Mouse (Mus musculus): Measurements from ENCODE around the gene Popdc2.
"Not testable (repeated sequence)": the region's sequence is repeated elsewhere in the genome, so short reads cannot be mapped to it uniquely, and the experiment has no call there.

Popdc2 gene

DNA sequence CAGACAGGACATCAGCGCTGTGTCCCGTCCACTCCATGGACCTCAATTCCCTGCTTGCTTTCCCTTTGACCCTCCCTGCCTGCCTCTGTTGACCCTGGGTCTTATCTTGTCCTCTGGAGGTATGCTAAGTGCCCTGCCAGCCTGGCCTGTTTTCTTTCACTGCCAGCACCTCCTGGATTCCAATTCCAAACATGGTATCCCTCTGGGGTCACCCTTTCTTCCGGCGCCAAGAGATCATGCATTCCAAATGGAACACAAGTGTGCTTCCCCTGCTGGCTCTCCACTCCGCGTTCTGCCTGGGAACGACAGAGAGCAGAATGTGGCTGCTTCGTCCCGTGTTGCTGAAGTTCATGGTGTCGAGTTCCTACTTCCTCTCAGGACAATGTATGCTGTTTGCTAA is at the start of gene Popdc2:
Popdc2 (plus strand) TSS at position 277 of the 400 bp plus-strand sequence.
- DNase-seq: no peak

DNA sequence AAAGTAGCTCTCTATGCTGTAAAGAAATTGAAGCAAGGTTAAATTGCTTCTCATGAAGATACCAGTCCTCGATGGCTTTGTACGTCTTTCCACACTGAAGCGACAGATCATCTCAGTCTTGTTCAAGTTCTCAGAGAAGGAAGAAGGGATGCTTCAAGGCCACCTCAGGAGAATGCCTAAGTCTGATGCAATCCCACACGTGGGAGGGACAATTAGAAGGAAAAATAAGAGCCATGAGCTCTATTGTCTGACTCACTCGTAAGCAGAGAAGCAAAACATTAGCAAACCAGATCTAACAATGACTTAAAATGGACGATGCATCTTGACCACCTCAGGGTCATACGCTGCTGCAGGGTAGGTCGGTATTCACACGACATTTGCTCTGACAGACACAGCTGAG is 43.5 kb upstream of the Popdc2 start:
- no peak for DNase-seq

DNA sequence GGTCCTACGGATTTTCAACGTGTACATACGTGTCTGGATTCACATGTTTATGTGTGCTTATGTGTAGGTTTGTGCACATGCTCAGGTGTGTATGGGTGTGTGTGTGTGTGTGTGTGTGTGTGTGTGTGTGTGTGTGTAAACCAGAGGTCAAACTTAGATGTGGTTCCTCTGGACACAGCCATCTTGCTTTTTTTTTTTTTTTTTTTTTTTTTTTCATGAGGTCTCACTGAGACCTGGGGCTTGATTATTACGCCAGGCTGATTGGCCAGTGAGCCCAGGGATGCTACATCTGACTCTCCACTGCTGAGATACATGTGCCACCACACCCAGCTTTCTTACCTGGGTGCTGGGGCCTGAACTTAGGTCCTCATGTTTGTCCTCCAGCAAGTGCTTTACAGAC is 42.9 kb upstream of the Popdc2 start:
- no peak for DNase-seq

DNA sequence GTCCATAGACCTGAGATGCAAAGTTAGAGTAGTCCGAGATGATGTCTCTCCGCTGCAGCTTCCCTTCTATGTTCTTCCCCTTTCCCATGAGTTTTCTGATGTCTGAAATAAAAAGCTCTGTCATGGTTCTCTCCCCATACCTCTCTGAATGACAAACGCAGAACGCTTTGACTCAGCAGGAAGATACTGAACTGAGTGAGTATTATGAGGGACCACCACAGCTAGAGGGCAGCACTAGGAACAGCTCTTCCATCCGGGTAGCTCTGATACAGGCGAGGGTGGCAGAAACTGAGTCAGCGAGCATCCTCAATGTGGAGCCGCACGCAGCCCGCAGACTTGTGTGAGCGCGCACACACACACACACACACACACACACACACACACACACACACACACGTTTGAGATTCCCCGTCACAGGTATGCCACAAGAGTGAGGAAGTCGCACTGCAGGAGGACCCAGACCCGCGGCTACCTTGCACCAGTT is 40.5 kb upstream of the Popdc2 start:
- DNase-seq: peak; percentile 78

DNA sequence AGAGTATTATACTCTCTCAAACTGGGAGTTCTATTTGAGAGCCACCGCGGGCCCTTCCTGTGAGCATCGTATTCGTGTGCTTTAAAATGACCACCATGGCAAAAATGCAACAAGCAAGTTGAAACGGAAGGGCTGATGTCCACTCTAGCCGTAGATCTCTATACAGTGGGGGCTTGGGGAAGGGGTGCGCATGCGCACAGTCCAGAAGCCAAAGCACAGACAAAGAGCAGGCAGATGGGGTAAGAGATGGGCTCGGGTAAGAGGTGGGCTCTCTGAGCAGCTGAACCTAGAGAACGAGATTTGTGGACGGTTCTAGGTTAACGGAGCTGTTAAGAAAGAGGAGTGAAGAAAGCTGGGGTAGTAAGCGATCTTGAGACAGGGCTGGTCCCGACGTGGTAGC is 37.7 kb upstream of the Popdc2 start:
- no peak for DNase-seq

DNA sequence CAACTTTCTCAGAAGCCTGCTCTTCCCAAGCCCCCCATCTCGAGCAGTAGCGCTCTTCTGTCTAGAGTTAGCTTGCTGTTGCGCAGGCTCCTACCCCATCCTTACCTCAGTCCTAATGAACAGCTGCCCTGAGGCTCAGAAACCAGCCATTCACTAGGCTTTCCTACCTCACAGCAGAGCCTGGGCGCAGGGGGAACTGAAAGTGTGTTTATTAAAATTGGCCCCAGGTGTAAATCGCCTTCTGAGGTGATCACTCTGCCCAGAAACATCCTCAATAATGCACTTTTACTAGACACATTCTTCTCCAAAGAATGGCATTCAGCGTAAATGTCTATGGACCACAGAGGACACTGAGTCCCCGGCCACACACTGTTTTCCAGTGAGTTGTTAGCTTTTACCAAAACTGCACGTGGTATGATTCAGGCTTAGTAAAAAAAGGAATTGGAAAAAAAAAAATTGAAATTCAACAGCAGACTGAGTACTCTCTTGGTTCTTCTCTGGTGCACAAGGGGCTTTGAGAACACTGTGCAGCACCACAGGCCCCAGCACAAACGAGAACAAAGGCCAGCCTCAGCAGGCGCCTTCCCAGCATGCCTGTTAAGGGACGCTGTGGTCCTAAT is 35.1 kb upstream of the Popdc2 start:
- no peak for DNase-seq

DNA sequence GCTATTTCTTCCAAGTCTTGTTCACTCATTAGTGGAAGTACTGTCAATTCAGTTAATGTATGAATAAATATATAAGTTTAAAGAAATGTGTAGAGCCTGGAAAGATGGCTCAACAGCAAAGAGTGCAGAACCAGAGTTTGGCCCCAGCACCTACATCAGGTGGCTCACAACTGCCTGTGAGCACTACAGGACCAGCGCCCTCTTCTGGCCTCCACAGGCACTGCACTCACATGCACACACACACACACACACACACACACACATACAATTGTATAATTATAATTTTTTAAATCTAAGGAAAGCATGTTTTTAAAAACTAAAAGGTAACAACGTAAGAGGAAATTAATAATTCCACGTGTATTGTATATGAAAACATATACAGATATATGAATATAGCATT is 32.7 kb upstream of the Popdc2 start:
- no peak for DNase-seq

DNA sequence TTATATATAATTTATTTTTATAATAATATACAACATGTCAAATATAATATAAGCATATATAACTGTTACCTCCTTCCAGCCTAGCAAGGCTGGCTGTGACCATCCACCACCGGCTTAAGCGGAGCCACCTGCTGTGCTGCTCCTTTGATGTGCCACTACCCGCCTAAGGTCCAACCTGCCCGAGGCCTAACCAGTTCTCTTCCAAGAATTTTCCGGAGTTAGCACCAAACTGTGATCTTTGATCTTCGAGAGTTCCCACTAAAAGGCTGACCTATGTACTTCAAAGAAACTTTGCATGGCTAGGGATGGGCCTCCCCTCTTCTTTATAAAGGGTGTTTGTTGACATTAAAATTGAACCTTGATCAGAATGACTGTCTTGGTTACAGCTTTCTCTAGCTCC is 27.6 kb upstream of the Popdc2 start:
- no peak for DNase-seq

DNA sequence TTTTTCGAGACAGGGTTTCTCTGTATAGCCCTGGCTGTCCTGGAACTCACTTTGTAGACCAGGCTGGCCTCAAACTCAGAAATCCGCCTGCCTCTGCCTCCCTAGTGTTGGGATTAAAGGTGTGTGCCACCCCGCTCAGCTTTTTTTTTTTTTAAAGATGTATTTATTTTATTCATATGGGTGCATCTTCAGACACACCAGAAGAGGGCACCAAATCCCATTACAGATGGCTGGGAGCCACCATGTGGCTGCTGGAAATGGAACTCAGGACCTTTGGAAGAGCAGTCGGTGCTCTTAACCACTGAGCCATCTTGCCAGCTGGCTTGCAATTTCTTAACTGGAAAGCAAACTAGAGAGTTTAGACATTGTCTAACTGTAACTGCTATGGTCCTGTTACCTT is 23.9 kb upstream of the Popdc2 start:
- not testable (repeated sequence) for DNase-seq

DNA sequence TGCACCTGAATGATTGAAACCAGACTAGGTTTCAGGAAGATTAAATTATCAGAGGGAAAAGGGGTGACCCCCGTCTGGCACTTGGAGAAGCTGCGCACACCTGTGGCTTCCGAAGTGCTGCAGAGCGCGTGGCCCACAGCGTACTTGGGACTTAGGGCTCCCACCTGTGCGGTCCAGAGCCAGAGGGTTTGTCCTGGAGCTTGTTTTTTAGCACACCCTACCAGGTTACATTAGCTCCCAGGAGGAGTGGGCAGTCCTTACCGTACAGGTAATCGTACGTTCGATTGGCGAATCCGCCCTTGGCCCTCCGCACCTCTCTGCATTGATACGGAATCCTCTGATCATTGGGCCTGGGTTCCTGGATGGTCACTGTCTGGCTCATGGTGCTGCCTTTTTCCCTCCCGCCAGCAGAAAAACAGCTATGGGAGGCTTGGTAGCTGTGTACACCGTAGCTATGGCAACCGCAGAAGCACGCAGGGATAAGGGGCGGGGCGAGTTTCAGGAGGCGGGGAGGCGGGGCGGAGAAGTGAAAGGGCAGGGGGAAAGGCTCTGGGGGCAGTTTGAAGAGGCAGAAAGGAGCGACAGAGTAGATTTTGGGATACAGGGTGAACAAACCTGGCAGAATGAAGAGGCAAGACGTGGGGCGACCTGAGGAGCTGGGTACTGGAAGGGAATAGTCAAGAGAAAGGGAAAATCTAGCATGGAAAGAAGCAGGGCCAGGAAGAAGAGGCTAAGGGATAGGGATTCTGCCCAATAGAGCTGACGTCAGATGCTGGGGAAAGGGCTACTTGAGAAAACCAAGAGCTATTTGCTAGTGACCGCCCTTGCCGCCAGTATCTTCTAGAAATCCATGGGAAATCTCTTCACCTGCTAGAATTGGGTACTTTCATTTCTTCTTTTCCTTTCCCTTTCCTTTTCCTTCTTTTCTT is 20.3 kb upstream of the Popdc2 start, which contains the start of gene Maats1:
Maats1 (minus strand) TSS at position 748 of the 929 bp plus-strand sequence.
- peak; percentile 93 for DNase-seq

DNA sequence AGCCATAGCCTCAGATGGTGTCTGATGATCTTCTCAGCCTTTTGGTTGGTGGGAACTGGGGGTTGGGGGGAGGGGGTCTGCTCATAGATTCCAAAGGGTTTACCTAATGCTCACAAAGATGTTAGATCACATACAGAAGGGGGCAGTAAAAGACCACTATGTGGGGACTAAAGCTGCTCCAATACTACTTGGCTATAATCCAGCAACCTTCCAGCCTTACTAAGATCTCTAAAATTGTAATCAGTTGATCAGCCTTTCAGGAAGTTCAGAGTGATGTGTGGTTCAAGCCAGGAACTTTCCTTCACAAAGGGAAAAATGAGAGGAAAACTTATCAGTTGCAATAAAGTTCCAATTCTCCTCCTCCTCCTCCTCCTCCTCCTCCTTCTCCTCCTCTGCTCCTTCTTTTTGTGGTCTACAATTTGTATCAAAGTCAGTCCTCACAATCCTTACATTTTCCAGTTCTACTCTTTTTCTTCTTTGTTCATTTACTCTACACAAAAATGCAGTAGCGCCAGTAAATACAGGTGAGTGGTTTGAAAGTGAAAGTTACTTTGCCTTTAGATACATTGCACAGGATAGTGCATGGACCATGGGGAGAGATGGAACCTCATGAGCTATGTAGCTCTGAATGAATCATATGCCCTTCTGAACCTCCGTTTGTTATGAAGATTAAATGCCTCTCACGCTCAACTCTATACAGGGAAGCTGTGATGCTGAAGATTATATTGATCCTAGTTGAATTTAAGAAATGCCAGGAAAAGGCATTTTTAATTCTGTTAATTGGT is 16.9 kb upstream of the Popdc2 start:
- peak; percentile 81 for DNase-seq

DNA sequence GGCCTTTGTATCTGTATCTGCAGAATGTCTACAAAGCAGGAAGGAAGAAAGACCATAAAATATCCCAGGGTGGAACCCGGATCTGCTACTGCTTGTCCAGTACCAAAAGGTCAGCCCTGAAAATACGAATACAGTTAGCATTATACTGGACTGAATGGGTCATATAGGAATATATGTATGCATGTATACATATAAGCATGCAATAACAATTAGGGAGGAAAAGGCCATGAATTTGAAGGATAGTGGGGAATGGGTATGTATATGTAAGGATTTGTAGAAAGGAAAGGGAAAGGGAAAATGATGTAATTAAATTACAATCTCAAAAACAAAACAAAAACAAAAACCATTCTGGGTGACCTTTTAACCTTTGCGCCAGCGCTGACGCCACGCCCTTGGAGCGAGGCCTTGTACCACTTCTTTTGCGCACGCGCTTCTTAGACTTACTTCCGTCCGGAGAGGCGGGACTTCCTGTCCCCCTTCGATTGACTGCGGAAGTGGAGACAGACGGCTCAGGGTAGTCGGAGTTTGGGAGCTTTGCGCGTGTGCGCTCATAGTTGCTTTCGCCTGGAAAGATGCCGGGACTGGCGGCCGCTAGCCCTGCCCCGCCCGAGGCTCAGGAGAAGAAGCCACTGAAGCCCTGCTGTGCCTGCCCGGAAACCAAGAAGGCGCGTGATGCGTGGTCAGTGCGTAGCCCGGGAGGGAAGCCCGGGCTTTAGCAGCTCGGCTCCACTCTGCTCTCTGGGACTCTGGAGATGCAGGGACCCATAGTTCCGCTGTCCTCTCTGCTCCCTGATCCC is 15.3 kb upstream of the Popdc2 start, which contains the start of the genes Cox17 and Gm21987:
Cox17 (plus strand) TSS at position 463 of the 797 bp plus-strand sequence.
Gm21987 (plus strand) TSS at position 512 of the 797 bp plus-strand sequence.
- DNase-seq: peak; percentile 97

DNA sequence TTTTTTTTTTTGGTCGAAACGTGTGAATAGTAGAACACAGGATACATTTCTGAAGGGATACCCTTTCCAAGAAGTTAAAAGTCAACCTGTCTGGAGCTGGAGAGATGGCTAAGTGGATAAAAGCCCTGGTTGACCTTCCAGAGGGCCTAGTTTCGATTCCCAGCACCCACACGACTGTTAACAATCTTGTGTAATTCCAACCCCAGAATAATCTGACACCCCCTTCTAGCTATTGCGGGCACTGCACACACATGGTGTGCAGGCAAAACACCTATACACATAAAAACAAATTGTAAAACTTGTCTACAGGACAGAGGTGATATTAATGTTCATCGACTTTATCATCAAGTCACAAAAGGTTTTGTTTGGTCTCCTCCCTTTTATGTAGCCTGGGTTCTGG is 14.4 kb upstream of the Popdc2 start:
- DNase-seq: no peak

DNA sequence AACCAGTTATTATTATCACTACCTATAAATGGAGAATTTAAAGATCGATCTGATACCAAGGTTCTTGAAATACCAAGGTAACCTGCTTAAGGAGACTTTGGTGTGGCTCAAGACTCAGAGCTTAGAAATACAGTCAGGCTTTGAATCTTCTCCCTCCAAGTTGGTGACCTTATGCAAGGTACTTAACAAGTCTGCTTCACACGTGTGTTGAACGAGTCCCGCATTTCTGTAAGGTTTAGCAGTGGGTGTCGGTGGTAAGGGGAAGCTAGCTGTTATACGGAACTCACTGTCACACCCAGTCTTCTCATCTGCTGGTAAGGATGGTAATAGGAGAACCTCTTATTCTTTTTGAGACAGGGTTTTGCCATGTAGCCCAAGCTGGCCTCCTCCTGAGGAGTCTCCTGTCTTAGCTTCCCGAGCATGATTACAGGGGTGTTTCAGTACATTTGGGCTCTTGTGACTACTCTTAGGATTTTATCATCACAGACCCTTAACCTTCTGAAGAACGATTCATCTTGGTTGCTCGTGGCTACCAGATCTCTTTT is 13.7 kb upstream of the Popdc2 start:
- no peak for DNase-seq

DNA sequence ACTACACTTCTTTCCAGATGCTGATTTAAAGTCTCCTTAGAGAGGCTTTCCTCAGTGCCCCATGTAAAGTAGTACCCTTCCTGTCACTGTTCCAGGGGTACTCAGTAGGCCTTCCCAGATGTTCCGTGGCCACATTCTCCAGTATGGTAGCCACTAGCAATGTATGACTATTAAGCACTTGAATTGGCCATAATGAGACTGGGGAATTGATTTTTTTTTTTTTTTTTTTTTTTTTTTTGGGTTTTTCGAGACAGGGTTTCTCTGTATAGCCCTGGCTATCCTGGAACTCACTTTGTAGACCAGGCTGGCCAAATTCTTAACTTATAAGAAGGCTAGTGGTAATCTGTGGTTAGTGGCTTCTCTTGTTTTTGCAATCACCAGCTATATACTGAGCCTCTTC is 12.1 kb upstream of the Popdc2 start:
- no peak for DNase-seq

DNA sequence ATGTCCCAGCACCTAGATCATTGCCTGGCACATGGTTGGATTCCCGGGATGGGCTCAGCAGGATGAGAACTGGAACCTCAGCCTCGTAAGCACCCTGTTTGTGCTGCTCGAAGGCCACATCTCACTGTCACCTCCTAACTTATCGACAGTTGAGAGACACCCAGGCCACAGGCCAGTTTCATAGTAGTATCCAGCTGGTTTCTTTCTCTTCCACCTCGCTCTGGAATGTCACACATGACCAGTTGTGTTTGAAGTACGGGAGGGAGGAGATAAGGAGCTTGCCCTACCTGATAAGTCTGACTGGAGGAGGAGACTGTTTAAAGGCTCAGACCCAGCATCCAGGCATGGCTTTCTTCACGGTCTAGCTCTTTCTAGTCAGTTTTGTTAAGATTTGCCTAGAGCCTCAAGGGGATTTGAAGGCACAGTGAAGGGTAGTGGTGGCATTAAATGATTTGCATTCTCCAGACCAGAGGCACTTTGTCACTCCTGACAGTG is 11.6 kb upstream of the Popdc2 start:
- DNase-seq: no peak

DNA sequence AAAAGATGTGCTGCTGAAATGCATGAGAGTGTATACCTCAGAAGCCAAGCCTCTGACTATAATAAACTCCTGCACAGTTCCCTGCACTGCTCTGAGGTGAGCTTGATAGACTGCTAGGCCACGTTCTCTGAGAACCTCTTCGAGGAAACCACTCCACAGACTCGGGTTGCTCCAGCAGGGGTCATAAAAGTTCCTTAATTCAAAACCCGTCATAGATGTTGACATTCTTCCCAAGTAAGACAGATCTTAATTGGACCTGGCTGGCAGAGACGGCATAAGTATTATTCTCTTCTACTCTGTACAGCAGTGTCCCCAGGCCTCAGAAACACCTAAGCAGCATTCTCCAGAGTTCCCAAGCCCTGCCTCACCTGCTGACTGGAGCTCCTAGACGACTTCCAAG is 11.1 kb upstream of the Popdc2 start:
- DNase-seq: no peak

DNA sequence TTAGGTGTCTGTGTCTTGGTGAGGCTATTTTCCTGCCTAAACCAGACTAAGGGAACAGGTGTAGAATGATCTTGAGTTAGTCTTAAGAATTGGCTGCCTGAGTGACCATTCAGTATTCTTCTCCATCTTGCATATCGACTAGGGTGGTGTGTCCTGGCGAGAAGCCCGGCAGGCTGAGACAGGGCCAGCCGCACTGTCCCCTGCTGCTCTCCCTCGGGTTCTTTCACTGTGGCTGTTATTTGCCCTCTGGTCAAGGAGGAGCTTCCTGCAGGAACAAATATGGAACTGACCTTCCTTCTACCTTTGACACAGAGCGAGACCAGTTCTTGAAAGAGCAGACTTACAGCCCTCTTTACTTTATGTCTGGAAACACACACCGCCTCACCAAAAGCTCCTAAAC is 10.0 kb upstream of the Popdc2 start:
- DNase-seq: no peak

DNA sequence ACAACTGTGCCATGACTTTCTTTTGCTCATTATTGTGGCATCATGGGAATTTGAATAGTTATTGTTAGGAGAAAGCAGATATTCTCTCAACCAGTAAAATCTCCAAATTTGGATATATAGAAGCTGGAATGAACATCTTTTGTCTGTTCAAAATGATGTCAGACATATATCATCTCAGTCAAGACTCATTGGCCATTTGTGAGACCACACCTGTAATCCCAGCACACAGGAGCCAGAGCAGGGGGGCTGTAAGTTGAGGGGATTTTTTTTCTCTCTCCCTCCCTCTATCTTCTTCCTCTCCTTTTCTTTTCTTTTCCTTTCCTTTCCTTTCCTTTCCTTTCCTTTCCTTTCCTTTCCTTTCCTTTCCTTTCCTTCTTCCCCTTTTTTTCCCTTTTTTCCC is 9.2 kb upstream of the Popdc2 start:
- no peak for DNase-seq

DNA sequence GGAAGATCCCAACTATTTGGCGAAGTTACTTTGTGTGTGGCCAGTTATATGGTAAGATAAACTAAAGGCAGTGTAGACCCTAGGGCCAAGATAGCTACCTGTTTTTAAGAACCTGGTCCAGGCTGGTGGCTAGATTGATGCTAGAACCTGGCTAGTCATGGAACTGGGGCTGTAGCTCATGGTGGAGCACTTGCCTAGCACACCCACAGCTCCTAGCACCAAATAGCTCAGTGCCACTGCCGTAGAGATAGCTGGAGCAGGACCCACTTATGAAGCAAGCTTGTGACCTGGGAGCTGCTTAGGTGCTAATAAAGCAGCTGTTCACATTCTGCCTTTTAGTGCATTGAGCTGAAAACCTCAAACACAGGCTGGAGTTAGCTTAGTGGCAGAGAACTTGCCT is 8.4 kb upstream of the Popdc2 start:
- no peak for DNase-seq

DNA sequence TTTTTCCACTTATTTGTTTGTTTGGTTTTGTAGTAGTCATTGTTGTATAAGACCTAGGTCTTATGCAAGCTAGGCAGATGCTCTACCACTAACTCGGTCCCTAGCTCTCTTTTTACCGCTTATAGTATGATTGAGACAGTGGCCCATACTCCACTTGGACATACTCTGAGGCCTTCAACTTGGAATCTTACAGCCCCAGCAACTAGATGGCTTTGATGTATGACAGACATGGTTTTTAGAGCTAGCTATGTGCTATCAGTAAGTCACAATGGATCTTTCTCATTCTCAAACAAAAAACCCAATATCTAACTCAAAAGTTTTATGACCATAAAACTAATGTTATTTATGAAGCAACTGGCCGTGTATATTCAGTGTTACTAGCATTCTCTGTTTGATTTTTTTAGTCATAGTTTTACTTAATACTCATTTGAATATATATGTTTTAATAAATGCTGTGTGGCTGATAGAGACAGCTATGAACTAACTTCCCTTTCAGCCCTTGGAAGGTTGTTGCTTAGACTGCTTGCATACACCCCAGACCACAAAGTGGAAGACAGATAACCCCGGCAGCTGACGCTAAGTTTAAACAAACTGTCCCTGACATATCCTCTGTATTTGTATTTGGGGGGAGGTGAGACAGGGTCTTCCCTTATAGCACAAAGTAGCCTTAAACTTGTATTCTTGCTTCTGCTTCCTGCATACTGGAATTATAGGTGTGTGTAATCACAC is 7.7 kb upstream of the Popdc2 start:
- DNase-seq: no peak
